Mouse (Mus musculus): ENCODE measurements around the gene Tet2. TPM values are rescaled to one million over a fixed set of nuclear protein-coding genes. Genes with fewer than 3 reads are reported as not detected.
A peak's percentile ranks its signal among the peaks of the same experiment; 100 is the strongest.

Gene Tet2
- total RNA-seq, 2 experiments from 2014 or later = 63.6 to 79.7 TPM

DNA sequence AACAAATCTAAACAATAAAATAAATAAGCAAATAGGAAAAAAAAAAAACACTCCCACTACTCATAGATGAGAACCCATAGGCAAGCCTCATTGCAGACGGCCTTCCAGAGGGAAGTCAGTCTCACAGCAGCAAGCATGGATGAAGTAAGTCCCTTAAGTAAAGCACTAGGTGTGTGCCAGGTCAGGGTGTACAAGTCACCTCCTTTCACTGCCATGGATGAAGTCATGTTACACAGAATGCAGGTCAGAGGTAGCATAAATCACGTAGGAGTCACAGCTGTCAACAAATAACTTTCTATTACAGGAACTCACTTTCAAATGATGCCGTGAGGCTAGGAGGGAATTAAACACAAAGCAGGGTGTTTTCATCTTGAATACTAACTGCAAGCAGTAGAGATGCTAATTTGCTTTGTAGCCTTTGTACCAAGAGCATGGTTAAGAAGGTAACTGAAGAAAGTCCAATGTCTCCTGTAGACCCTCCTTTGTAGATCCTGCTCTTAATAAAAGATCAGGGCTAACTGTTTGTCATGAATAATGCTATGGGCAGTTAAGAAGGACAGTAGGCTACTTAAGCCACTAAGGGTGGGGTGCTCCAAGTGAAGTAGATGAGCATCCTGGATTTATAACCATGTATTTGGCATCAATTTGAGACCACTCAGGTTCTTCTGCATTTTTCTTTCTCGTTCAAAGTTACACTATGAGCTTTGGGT lies 20.4 kb downstream of the Tet2 start:
- no peak for ATAC-seq (replicated peaks; ENCODE audit: poor library complexity, severe bottlenecking)

DNA sequence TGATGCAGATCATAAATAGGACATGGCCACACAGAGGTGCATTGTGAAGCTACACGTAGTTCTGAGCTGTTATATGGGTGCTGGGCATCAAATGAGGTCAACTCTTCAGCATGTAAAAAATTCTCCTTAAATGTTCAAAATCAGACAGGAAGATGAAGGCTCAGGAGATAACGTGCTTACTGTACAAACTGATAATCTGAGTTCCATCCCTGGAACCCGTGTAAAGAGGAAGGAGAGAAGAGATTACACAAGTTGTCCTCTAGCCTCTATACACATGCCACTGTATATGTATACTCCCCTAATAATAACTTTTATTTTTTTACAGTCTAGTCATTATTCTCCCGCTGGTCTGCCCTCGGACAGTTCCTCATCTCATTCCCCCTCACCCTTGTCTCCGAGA lies 21.7 kb downstream of the Tet2 start:
- ATAC-seq (replicated peaks; ENCODE audit: poor library complexity, severe bottlenecking) = peak; percentile 14; the same call in 1 of the 2 replicates

- no peak for ATAC-seq (replicated peaks; ENCODE audit: poor library complexity, severe bottlenecking)
These were observed 22.6 kb downstream of the Tet2 start for GRCm38 (mm10) chr3:133522289-133522688.

GRCm38 (mm10) chr3:133518801-133519200 lies 26.1 kb downstream of the Tet2 start:
- ATAC-seq (replicated peaks; ENCODE audit: poor library complexity, severe bottlenecking) = peak; percentile 61

DNA sequence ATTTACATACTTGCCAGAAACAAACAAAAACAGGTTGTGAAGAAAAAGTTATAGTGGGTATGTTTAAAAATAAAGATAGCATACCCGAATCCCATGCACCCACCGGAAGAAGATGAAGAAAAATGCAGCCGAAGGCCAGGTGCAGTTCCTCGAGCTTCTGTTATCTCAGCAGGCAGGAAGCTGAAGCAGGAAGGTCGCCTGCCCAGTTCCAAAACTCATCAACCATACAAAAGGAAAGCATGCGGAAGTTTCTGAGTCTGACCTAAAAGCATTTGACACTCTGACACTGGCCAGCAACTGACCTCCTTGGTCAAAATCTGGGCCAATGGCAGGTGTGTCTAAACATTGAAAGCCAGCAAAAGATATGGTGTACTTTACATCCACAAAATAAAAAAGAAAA lies 26.8 kb downstream of the Tet2 start:
- ATAC-seq (replicated peaks; ENCODE audit: poor library complexity, severe bottlenecking) = no peak

DNA sequence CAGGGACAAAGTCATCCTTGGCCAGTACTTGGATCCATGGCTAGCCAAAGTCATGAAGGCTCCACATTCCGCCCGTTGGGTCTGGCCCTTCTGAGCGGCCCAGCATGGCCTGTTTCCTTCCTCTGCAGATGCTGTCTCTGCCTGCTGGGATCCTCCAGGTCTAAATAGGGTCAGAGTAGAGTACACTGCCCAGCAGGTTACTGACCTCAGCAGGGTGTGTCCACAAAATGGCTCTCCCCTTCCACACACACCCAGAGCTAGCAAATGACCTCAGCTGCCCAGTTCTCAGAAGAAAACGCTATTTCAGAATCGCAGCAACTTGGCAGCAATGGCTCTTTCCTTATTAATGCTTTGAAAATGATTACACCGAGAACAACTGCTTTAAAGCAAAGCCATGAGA lies 27.5 kb downstream of the Tet2 start:
- no peak for ATAC-seq (replicated peaks; ENCODE audit: poor library complexity, severe bottlenecking)

DNA sequence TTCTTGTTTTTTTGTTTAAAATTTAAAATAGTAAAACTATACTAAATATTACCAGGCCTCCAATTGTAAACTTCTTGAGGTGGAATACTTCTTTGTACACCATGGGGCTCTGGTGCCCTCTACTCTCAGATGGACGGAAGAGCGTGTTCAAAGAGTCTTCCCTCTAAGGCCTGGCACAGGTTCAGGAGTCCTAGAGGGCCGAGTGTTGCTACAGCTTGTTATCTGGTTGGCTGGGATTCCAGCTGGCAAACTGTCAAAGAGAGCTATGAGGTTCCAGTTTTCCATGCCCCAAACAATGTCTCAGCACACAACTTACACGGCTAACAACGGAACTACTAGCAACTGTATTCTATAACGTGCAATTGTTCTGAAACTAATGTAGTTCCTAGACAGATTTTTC lies 28.8 kb downstream of the Tet2 start:
- no peak for ATAC-seq (replicated peaks; ENCODE audit: poor library complexity, severe bottlenecking)

GRCm38 (mm10) chr3:133515204-133515969 lies 29.6 kb downstream of the Tet2 start:
- no peak for ATAC-seq (replicated peaks; ENCODE audit: poor library complexity, severe bottlenecking)

GRCm38 (mm10) chr3:133514290-133514689 lies 30.6 kb downstream of the Tet2 start:
- ATAC-seq (replicated peaks; ENCODE audit: poor library complexity, severe bottlenecking) = no peak

- no peak for ATAC-seq (replicated peaks; ENCODE audit: poor library complexity, severe bottlenecking)
These were observed 31.5 kb downstream of the Tet2 start for GRCm38 (mm10) chr3:133513475-133513874.

- no peak for ATAC-seq (replicated peaks; ENCODE audit: poor library complexity, severe bottlenecking)
These were observed 34.6 kb downstream of the Tet2 start for GRCm38 (mm10) chr3:133510368-133510767.

GRCm38 (mm10) chr3:133509796-133510195 lies 35.1 kb downstream of the Tet2 start:
- no peak for ATAC-seq (replicated peaks; ENCODE audit: poor library complexity, severe bottlenecking)

DNA sequence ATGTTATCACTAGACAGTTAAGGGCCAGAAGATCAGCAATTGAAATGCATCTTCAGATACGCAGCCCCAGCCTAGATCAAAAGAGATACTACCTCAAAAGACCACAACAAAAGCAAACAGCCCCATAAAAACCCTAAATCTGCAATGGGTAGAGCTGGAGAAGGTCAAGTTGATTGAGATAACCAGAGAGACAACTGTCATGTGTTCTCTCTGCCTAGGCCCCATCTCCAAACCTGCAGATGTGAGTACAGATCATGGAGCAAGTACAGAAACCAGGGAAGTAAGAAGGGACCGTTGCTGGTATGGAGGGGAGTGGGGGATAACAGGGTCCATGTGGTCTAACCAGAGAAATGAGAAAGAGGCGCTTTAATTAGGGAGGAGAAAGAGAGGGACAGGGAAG lies 36.1 kb downstream of the Tet2 start:
- no peak; the same call in 1 of the 2 replicates for ATAC-seq (replicated peaks; ENCODE audit: poor library complexity, severe bottlenecking)

GRCm38 (mm10) chr3:133506289-133506954 lies 38.5 kb downstream of the Tet2 start:
- no peak for ATAC-seq (replicated peaks; ENCODE audit: poor library complexity, severe bottlenecking)

DNA sequence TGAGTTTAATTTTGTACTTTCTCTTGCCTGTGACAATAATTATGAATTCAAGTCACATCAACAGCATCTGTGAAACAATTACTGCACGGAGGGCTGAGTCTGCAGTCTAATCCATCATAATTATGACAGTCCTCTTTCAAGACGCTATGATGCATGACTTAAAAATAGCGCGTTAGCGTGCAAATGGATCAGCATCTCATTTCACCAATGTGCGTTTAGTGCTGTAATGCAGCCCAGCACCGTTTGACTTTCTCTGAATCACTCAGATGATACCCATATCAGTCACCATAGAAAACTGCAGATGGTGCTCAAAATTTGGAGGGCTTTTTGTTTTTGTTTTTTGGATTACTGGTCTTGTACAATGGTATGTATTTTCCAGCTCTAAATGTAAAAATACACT lies 48.0 kb downstream of the Tet2 start:
- ATAC-seq (replicated peaks; ENCODE audit: poor library complexity, severe bottlenecking) = no peak

DNA sequence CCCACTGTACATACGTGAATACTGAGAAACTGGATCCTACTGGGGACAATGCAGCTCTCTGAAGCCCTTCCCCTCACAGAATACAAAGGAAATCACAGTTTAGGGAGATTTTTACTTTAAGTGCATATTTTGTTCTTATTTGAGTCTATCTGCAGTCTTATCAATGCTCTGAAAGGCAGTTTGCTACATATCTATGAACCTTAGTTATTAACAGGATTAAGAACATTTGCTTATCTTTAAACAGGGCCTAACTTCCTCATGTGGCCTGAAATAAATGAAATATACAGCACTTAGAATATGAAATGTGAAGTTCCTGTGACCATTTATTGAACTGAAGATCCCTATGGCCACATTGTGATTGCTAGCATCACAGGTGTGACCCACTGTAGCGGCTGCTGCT lies 53.6 kb downstream of the Tet2 start:
- ATAC-seq (replicated peaks; ENCODE audit: poor library complexity, severe bottlenecking) = no peak

- ATAC-seq (replicated peaks; ENCODE audit: poor library complexity, severe bottlenecking) = no peak
These were observed 56.8 kb downstream of the Tet2 start for GRCm38 (mm10) chr3:133488022-133488725.

DNA sequence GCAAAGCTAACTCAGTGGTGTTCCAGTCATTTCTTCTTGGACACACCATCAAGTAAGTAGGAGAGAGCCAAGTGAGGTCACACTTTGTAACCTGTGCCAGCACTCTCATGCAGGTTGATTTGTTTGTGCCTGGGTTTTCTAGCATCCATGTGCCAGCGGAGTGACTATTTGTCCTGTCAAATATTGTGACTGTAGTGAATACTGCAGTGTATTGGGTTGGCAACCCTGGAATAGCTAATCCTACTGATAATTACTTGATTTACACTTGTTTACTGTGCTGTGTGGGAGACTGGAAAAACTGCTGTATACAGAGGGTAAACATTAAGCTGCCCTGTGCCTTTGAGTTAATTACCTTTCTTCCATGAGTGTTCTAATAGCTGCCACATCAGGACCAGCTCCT lies 62.1 kb downstream of the Tet2 start:
- ATAC-seq (replicated peaks; ENCODE audit: poor library complexity, severe bottlenecking) = no peak

DNA sequence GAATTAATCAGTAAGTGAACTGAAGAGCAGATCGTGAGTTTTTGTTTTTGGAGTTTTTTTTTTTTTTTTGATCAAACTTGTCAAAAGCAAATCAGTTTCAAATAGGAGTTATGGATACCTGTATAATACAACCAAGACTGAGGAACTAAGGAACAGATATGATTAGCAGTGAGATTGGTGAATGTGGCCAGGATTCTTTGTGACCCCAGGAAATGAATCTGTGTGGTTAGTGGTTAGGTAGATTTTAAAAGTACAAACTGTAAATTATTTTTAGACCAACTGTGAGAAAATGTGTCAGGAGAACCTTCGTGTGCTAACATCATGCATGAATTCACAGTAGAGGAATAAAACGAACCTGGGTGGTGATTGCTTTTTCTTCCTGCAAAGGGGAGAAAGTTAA lies 66.0 kb downstream of the Tet2 start:
- peak; percentile 44 for ATAC-seq (replicated peaks; ENCODE audit: poor library complexity, severe bottlenecking)

GRCm38 (mm10) chr3:133473781-133474180 lies 71.2 kb downstream of the Tet2 start:
- ATAC-seq (replicated peaks; ENCODE audit: poor library complexity, severe bottlenecking) = no peak

- no peak for ATAC-seq (replicated peaks; ENCODE audit: poor library complexity, severe bottlenecking)
These were observed 73.8 kb downstream of the Tet2 start for GRCm38 (mm10) chr3:133471101-133471500.

Data from granulocyte monocyte progenitor cell, adult 5-6 weeks (primary cell).